Mouse (Mus musculus): ENCODE results near the gene Edc3. TPM values are rescaled to one million over a fixed set of nuclear protein-coding genes. Genes with fewer than 3 reads are reported as not detected.
A peak's percentile ranks its signal among the peaks of the same experiment; 100 is the strongest.

The Edc3 gene
- polyA plus RNA-seq, 1 experiment: 0.69 TPM

DNA sequence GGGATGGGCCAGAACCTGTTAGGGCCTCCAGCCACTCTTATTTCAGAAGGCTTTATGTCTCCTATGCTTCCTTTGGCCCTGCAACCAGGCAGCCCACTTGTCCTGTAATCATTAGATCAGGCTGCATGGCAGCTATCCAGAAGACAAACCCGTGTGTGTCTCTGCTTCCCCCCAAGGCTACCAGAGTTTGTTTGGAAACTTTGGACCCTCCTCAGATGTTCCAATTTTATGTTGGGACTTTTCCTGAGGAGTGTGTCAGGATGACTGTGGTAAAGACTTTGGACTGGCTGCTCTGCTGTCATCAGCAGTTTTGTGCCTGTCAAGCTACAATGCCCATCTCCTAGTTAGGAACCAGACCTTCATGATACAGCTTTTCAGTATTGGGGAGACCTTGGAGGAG is 40.5 kb downstream of the Edc3 start:
- TF ChIP-seq TAL1 (IDR thresholded peaks at IDR 0.05; ENCODE audit: low read length): no peak
- TF ChIP-seq GATA1 (IDR thresholded peaks at IDR 0.05; ENCODE audit: low read length): no peak
- Histone ChIP-seq H3K4me1 (ENCODE audit: control insufficient read depth) (peaks cover 3% of the 10 kb centered on the region), H3K4me3 (replicated peaks) (no peak overlapping the region), H3K9me3 (ENCODE audit: control insufficient read depth, low read length) (no peaks in the 10 kb centered on the region), H3K27me3 (ENCODE audit: control insufficient read depth) (no peaks in the 10 kb centered on the region), H3K36me3 (ENCODE audit: control insufficient read depth) (peaks cover 100% of the 10 kb centered on the region)

GRCm38 (mm10) chr9:57750901-57751300 is 42.6 kb downstream of the Edc3 start:
- H3K36me3 ChIP-seq (ENCODE audit: control insufficient read depth): peaks cover 100% of the 10 kb centered on the region
- H3K27me3 ChIP-seq (ENCODE audit: control insufficient read depth): no peaks in the 10 kb centered on the region
- TF ChIP-seq GATA1 (IDR thresholded peaks at IDR 0.05; ENCODE audit: low read length): no peak
- no peaks in the 10 kb centered on the region for H3K9me3 ChIP-seq (ENCODE audit: control insufficient read depth, low read length)
- no peak overlapping the region for H3K4me3 ChIP-seq (replicated peaks)
- peaks cover 11% of the 10 kb centered on the region for H3K4me1 ChIP-seq (ENCODE audit: control insufficient read depth)

GRCm38 (mm10) chr9:57757578-57757977 is 49.2 kb downstream of the Edc3 start:
- Histone ChIP-seq H3K4me1 (ENCODE audit: control insufficient read depth) (peaks cover 68% of the 10 kb centered on the region), H3K27me3 (ENCODE audit: control insufficient read depth) (no peaks in the 10 kb centered on the region; the same call in 1 of the 2 replicates), H3K4me3 (replicated peaks) (peak overlapping the region; percentile 93), H3K36me3 (ENCODE audit: control insufficient read depth) (peaks cover 99% of the 10 kb centered on the region), H3K9me3 (ENCODE audit: control insufficient read depth, low read length) (no peaks in the 10 kb centered on the region)
- TF ChIP-seq GATA1 (IDR thresholded peaks at IDR 0.05; ENCODE audit: low read length) (0 out of 2 replicates have a peak, but pooled peaks have one; percentile 37), TAL1 (IDR thresholded peaks at IDR 0.05; ENCODE audit: low read length) (peak; percentile 80)

DNA sequence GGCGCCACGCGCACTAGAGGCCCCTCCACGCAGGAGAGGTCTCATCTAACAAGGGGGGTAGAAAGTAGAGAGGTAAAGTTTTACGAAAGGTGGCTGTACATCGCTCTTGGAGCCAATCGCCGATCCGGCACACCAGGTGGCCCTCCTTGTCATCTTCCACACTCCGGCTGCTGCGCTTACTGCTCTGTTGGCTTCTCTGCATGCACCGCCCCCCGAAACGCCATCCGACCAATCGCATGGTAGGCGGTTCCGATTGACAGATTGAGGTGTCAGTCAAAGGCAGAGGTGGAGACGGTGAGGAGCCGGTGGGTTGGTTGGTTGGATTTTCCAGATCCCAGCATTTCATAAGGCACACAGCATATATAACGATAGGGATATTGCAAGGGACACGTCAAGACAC is 50.2 kb downstream of the Edc3 start:
- H3K27me3 ChIP-seq (ENCODE audit: control insufficient read depth): no peaks in the 10 kb centered on the region; the same call in 1 of the 2 replicates
- TF ChIP-seq TAL1 (IDR thresholded peaks at IDR 0.05; ENCODE audit: low read length) (no peak), GATA1 (IDR thresholded peaks at IDR 0.05; ENCODE audit: low read length) (no peak)
- H3K9me3 ChIP-seq (ENCODE audit: control insufficient read depth, low read length): no peaks in the 10 kb centered on the region
- H3K4me3 ChIP-seq (replicated peaks): peak overlapping the region; percentile 93
- peaks cover 77% of the 10 kb centered on the region for H3K4me1 ChIP-seq (ENCODE audit: control insufficient read depth)
- H3K36me3 ChIP-seq (ENCODE audit: control insufficient read depth): peaks cover 99% of the 10 kb centered on the region

GRCm38 (mm10) chr9:57759289-57759688 is 50.9 kb downstream of the Edc3 start:
- H3K4me3 ChIP-seq (replicated peaks): peak overlapping the region; percentile 93
- peaks cover 80% of the 10 kb centered on the region for H3K4me1 ChIP-seq (ENCODE audit: control insufficient read depth)
- no peaks in the 10 kb centered on the region; the same call in 1 of the 2 replicates for H3K27me3 ChIP-seq (ENCODE audit: control insufficient read depth)
- no peaks in the 10 kb centered on the region for H3K9me3 ChIP-seq (ENCODE audit: control insufficient read depth, low read length)
- TF ChIP-seq GATA1 (IDR thresholded peaks at IDR 0.05; ENCODE audit: low read length) (no peak), TAL1 (IDR thresholded peaks at IDR 0.05; ENCODE audit: low read length) (no peak)
- peaks cover 99% of the 10 kb centered on the region for H3K36me3 ChIP-seq (ENCODE audit: control insufficient read depth)

GRCm38 (mm10) chr9:57760416-57761146 is 52.2 kb downstream of the Edc3 start:
- Histone ChIP-seq H3K27me3 (ENCODE audit: control insufficient read depth) (no peaks in the 10 kb centered on the region; the same call in 1 of the 2 replicates), H3K36me3 (ENCODE audit: control insufficient read depth) (peaks cover 89% of the 10 kb centered on the region), H3K9me3 (ENCODE audit: control insufficient read depth, low read length) (no peaks in the 10 kb centered on the region), H3K4me1 (ENCODE audit: control insufficient read depth) (peaks cover 78% of the 10 kb centered on the region), H3K4me3 (replicated peaks) (peak overlapping the region; percentile 93)
- TF ChIP-seq TAL1 (IDR thresholded peaks at IDR 0.05; ENCODE audit: low read length) (no peak), GATA1 (IDR thresholded peaks at IDR 0.05; ENCODE audit: low read length) (no peak)

DNA sequence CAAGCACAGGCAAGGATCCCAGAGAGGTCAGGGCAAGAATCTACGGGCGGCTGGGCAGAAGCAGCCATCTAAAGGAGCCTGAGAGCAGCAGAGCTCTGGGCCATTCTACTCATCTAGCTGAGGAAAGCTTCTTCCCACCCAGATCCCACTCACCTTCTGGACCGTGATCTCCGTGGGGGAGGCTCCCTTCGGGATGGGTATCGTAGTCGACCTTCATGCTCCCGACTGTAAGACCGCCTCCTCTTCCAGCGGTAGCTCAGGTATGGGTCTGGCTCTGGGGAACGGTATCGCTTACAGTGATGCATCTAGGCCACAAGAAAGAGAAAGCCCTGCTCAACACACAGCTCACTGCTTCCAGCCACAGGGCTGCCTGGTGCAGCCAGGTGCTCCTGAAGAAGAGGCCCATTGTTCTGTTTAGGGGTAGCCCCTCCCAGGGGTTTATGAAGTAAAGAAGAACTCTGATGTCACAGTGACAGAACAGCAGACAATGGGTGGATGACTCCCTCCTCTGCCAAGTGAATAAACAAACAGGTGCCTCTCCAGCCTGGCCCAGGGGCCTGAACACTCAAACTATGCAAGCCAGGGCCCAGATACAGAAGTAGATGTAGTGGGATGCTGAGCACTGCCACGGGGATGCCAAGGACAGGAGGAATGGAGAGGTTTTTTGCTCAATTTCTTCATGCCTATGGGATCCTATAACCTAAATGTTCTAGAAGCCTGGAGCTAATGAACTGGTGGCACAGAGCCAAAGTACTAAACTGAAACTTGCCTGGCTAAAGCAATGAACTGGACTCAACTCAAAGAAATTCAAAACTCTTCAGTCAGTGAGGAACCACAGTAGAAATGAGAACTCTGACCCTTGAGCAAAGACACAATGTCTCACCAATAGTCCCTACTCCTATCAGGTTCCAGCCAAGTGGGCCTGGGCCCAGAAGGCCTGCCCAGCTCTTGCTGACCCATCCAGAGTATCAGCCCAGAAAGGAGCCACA is 53.5 kb downstream of the Edc3 start:
- H3K4me1 ChIP-seq (ENCODE audit: control insufficient read depth): peaks cover 85% of the 10 kb centered on the region
- H3K9me3 ChIP-seq (ENCODE audit: control insufficient read depth, low read length): no peaks in the 10 kb centered on the region
- peaks cover 79% of the 10 kb centered on the region for H3K36me3 ChIP-seq (ENCODE audit: control insufficient read depth)
- H3K4me3 ChIP-seq (replicated peaks): peak overlapping the region; percentile 93
- H3K27me3 ChIP-seq (ENCODE audit: control insufficient read depth): peaks cover 5% of the 10 kb centered on the region
- no peak for TF ChIP-seq GATA1 (IDR thresholded peaks at IDR 0.05; ENCODE audit: low read length)
- no peak for TF ChIP-seq TAL1 (IDR thresholded peaks at IDR 0.05; ENCODE audit: low read length)

DNA sequence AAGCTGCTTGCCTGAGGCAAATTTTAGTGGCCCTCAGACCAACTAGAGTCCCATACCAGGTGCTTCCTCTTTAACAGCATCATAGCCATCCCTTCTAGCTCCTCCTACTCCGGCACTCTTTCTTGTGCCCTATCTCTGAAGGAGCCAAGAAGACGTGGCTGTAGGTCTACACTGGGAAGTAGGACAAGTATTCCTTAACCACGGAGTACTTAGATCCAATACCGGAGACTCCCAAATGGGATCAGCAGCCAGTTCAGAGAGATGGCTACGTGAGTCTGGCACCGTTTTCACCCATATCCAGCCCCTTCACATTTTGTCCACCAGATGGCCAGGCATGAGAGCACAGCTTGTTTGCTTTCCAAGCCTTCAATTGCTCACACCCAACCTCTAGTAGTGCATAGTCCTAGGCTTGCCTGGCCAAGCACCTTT is 54.2 kb downstream of the Edc3 start:
- Histone ChIP-seq H3K27me3 (ENCODE audit: control insufficient read depth) (peaks cover 7% of the 10 kb centered on the region), H3K9me3 (ENCODE audit: control insufficient read depth, low read length) (no peaks in the 10 kb centered on the region), H3K4me3 (replicated peaks) (peak overlapping the region; percentile 93), H3K4me1 (ENCODE audit: control insufficient read depth) (peaks cover 85% of the 10 kb centered on the region), H3K36me3 (ENCODE audit: control insufficient read depth) (peaks cover 78% of the 10 kb centered on the region)
- TF ChIP-seq TAL1 (IDR thresholded peaks at IDR 0.05; ENCODE audit: low read length) (no peak), GATA1 (IDR thresholded peaks at IDR 0.05; ENCODE audit: low read length) (no peak)
